Mouse (Mus musculus): ENCODE data around the gene E130114P18Rik. TPM values are rescaled to one million over a fixed set of nuclear protein-coding genes. Genes with fewer than 3 reads are reported as not detected.

E130114P18Rik gene
- polyA plus RNA-seq, 1 experiment: not detected

DNA sequence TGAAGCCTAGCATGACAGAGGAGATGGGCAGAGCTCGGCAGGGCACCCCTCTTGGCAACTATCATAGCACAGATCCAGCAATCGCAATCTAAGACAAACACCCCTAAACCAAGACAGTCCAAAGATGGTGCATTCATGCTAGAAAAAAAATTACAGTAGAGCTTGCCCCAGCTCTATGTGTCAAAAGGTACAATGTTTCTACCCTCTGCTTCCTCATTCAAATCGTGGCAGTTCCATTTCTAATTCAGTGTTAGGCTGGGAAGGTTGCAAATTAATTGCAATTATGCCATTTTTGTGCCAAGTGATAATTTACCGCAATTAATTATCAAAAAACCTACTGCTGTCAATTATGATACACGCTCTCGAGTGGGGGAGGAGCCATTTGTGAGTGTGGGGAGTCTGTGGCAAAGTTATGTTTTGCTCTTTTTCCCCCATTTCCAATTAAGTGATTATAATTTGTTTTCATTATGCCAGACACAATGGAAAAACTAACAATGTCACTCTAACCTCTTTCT lies 63.7 kb downstream of the E130114P18Rik start:
- H3K9me3 ChIP-seq: no peaks in the 10 kb centered on the region
- TF ChIP-seq FLI1 (IDR thresholded peaks at IDR 0.05; ENCODE audit: low read length) (no peak), GATA1 (IDR thresholded peaks at IDR 0.05; ENCODE audit: borderline replicate concordance, low read length) (no peak)
- no peaks in the 10 kb centered on the region for H3K36me3 ChIP-seq (replicated peaks; ENCODE audit: low read length)
- no peaks in the 10 kb centered on the region for H3K4me1 ChIP-seq
- H3K27me3 ChIP-seq (replicated peaks): peaks cover 6% of the 10 kb centered on the region
- no peak overlapping the region for H3K4me3 ChIP-seq (replicated peaks)

GRCm38 (mm10) chr4:97712547-97712946 lies 65.3 kb downstream of the E130114P18Rik start:
- Histone ChIP-seq H3K4me1 (no peaks in the 10 kb centered on the region), H3K27me3 (replicated peaks) (peaks cover 6% of the 10 kb centered on the region), H3K4me3 (replicated peaks) (no peak overlapping the region), H3K9me3 (no peaks in the 10 kb centered on the region), H3K36me3 (replicated peaks; ENCODE audit: low read length) (no peaks in the 10 kb centered on the region)
- no peak for TF ChIP-seq GATA1 (IDR thresholded peaks at IDR 0.05; ENCODE audit: borderline replicate concordance, low read length)
- TF ChIP-seq FLI1 (IDR thresholded peaks at IDR 0.05; ENCODE audit: low read length): no peak

GRCm38 (mm10) chr4:97710048-97710765 lies 67.7 kb downstream of the E130114P18Rik start:
- TF ChIP-seq FLI1 (IDR thresholded peaks at IDR 0.05; ENCODE audit: low read length): no peak
- TF ChIP-seq GATA1 (IDR thresholded peaks at IDR 0.05; ENCODE audit: borderline replicate concordance, low read length): no peak
- Histone ChIP-seq H3K36me3 (replicated peaks; ENCODE audit: low read length) (no peaks in the 10 kb centered on the region), H3K4me3 (replicated peaks) (no peak overlapping the region), H3K9me3 (no peaks in the 10 kb centered on the region), H3K27me3 (replicated peaks) (peaks cover 6% of the 10 kb centered on the region), H3K4me1 (no peaks in the 10 kb centered on the region)

GRCm38 (mm10) chr4:97707373-97708152 lies 70.3 kb downstream of the E130114P18Rik start:
- Histone ChIP-seq H3K4me3 (replicated peaks) (no peak overlapping the region), H3K4me1 (no peaks in the 10 kb centered on the region), H3K36me3 (replicated peaks; ENCODE audit: low read length) (no peaks in the 10 kb centered on the region), H3K27me3 (replicated peaks) (peaks cover 6% of the 10 kb centered on the region), H3K9me3 (no peaks in the 10 kb centered on the region)
- TF ChIP-seq GATA1 (IDR thresholded peaks at IDR 0.05; ENCODE audit: borderline replicate concordance, low read length) (no peak), FLI1 (IDR thresholded peaks at IDR 0.05; ENCODE audit: low read length) (no peak)

DNA sequence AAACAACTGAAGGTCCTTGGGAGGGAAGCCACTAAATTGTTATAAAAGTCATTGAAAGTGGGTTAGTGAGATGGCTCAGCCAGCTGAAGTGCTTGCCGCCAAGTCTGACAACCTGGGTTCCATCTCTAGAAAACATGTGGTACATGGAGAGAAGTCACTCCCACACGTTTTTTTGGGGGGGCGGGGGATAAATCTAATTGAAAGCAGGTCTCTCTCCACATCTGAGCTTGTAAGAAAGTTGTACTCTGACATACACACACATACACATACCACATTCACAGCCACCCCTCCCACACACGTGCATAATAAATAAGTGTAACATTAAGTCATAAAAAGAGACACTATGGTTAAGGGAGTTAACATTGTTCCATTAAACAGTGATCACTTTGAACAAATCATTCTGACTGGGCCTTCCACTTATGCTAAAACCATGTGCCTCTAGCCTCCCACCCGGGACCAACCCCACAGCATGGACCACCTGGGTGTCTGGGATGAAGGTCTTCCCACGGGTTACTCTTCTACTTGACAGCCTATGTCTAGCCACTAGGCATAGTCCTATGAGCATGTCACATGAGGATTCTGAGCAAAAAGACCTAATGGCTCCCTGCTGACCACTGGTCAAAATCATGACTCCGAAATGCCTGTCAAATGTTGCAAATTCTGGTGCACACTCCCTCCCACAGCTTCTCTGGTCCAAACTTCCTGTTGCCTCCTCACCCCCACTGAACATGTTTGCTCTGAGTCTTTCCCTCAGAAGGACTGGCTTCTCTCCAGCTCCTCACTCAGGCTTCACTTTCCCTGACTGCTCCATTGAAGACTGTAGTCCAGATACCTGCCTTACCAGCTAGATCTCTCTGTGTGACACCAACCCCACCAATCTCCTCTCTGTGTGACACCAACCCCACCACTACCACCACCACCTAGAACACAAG lies 80.9 kb downstream of the E130114P18Rik start:
- Histone ChIP-seq H3K27me3 (replicated peaks) (no peaks in the 10 kb centered on the region), H3K4me1 (no peaks in the 10 kb centered on the region), H3K9me3 (no peaks in the 10 kb centered on the region), H3K4me3 (replicated peaks) (no peak overlapping the region), H3K36me3 (replicated peaks; ENCODE audit: low read length) (no peaks in the 10 kb centered on the region)
- TF ChIP-seq FLI1 (IDR thresholded peaks at IDR 0.05; ENCODE audit: low read length) (no peak), GATA1 (IDR thresholded peaks at IDR 0.05; ENCODE audit: borderline replicate concordance, low read length) (no peak)

DNA sequence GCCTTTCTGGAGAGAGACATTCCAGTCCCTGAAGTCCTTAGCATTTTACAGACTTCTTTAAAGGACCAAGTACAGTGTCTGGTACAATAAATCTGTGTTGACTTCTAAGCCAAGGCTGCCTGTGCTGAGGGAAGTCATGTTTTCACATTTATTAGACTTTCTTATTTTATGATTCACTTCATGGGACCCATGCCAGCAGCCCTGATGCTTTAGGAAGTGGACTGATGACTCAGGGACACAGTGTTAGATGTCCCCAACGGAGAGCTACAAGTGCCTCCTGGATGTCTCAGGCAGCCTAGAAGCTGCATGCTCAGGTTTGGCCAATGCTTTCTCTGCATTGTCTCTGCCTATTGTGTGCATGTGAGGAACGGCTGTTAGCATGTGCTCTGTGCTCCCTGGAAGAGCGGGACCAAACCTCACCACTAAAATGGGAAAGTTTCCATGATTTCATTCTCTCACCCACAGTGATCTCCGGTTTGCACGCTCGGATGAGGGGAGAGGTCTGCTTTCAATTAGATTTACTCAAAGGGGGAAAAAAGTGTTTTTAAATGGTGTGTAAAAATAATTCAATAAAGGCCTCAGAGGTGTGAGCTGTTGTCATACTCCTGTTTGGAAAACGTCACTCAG lies 82.4 kb downstream of the E130114P18Rik start:
- Histone ChIP-seq H3K27me3 (replicated peaks) (peaks cover 2% of the 10 kb centered on the region), H3K36me3 (replicated peaks; ENCODE audit: low read length) (no peaks in the 10 kb centered on the region), H3K9me3 (no peaks in the 10 kb centered on the region), H3K4me3 (replicated peaks) (no peak overlapping the region), H3K4me1 (no peaks in the 10 kb centered on the region)
- no peak for TF ChIP-seq GATA1 (IDR thresholded peaks at IDR 0.05; ENCODE audit: borderline replicate concordance, low read length)
- TF ChIP-seq FLI1 (IDR thresholded peaks at IDR 0.05; ENCODE audit: low read length): no peak

- H3K4me3 ChIP-seq (replicated peaks): no peak overlapping the region
- H3K9me3 ChIP-seq: no peaks in the 10 kb centered on the region
Measured at GRCm38 (mm10) chr4:97693931-97694330, 83.9 kb downstream of the E130114P18Rik start.

GRCm38 (mm10) chr4:97693054-97693453 lies 84.8 kb downstream of the E130114P18Rik start:
- no peaks in the 10 kb centered on the region for H3K9me3 ChIP-seq
- TF ChIP-seq FLI1 (IDR thresholded peaks at IDR 0.05; ENCODE audit: low read length): no peak
- no peak for TF ChIP-seq GATA1 (IDR thresholded peaks at IDR 0.05; ENCODE audit: borderline replicate concordance, low read length)
- H3K36me3 ChIP-seq (replicated peaks; ENCODE audit: low read length): no peaks in the 10 kb centered on the region
- no peaks in the 10 kb centered on the region for H3K4me1 ChIP-seq
- peaks cover 7% of the 10 kb centered on the region for H3K27me3 ChIP-seq (replicated peaks)
- H3K4me3 ChIP-seq (replicated peaks): no peak overlapping the region

More at GRCm38 (mm10) chr4:97693931-97694330, 83.9 kb downstream of the E130114P18Rik start:
- Histone ChIP-seq H3K4me1 (no peaks in the 10 kb centered on the region), H3K36me3 (replicated peaks; ENCODE audit: low read length) (no peaks in the 10 kb centered on the region), H3K27me3 (replicated peaks) (peaks cover 7% of the 10 kb centered on the region)
- TF ChIP-seq FLI1 (IDR thresholded peaks at IDR 0.05; ENCODE audit: low read length) (no peak), GATA1 (IDR thresholded peaks at IDR 0.05; ENCODE audit: borderline replicate concordance, low read length) (no peak)

DNA sequence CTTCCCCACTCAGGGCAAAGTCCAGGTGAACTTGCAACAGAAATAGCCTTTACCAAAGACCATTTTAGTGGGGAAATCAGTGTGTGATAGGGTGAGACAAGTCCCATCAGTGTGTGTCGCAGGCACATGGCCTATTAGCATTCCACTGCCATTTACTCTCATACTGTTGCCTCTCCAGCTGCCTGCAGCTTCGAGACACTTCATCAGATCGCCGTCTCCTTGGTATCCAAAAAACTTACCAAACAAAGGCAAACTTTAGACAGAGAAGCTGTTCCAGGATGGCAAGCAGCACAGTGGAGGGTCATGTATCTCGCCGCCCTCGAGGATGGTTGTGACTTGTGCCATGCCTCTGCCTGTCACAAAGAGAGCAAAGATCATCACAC lies 87.5 kb downstream of the E130114P18Rik start:
- Histone ChIP-seq H3K9me3 (no peaks in the 10 kb centered on the region), H3K4me3 (replicated peaks) (no peak overlapping the region), H3K27me3 (replicated peaks) (peaks cover 7% of the 10 kb centered on the region), H3K36me3 (replicated peaks; ENCODE audit: low read length) (no peaks in the 10 kb centered on the region), H3K4me1 (no peaks in the 10 kb centered on the region)
- no peak for TF ChIP-seq GATA1 (IDR thresholded peaks at IDR 0.05; ENCODE audit: borderline replicate concordance, low read length)
- no peak for TF ChIP-seq FLI1 (IDR thresholded peaks at IDR 0.05; ENCODE audit: low read length)
